Mouse (Mus musculus) forebrain, embryonic 14.5 days (tissue): ENCODE data around the gene Agtrap. TPM values are rescaled to one million over a fixed set of nuclear protein-coding genes. Genes with fewer than 3 reads are reported as not detected.

Experiments
- ATAC-seq: fragments of 200-750 bp; cut with Nextera tagmentation; 2 replicates; pipeline ENCODE4 v1.8.0; 2017; ENCODE audit warnings: mild to moderate bottlenecking, moderate library complexity
- DNase-seq: peaks from one replicate; pipeline ENCODE4 v3.0.0-alpha.2; 2015; ENCODE audit warnings: low spot score
- H3K27ac ChIP-seq: fragments of 300-500 bp; sonication (generic); 2 replicates; pipeline ENCODE4 v1.5.1; 2014; ENCODE audit warnings: low read depth, mild to moderate bottlenecking, control low read depth, low read length, moderate library complexity
- H3K27me3 ChIP-seq: fragments of 300-500 bp; sonication (generic); replicated peaks from 2 replicates; pipeline ENCODE4 v1.6.1; 2014; ENCODE audit warnings: low read length, control low read depth, mixed read lengths; ENCODE audit not compliant: control insufficient read depth, insufficient read depth
- H3K36me3 ChIP-seq: fragments of 300-500 bp; sonication (generic); 2 replicates; pipeline ENCODE4 v1.6.1; 2014; ENCODE audit warnings: low read length, control low read depth; ENCODE audit not compliant: control insufficient read depth, insufficient read depth
- H3K4me1 ChIP-seq: fragments of 300-500 bp; sonication (generic); 2 replicates; pipeline ENCODE4 v1.6.1; 2014; ENCODE audit warnings: antibody characterized with exemption, low read length, control low read depth; ENCODE audit not compliant: control insufficient read depth, insufficient read depth
- H3K4me2 ChIP-seq: fragments of 300-500 bp; sonication (generic); 2 replicates; pipeline ENCODE4 v1.6.1; 2014; ENCODE audit warnings: mild to moderate bottlenecking, control low read depth, low read length
- H3K4me3 ChIP-seq: fragments of 300-500 bp; sonication (generic); 2 replicates; pipeline ENCODE4 v1.5.1; 2014; ENCODE audit warnings: low read depth, low read length, control low read depth
- H3K9ac ChIP-seq: fragments of 300-500 bp; sonication (generic); 2 replicates; pipeline ENCODE4 v1.6.1; 2014; ENCODE audit warnings: mild to moderate bottlenecking, low read length, control low read depth, moderate library complexity
- H3K9me3 ChIP-seq: fragments of 300-500 bp; sonication (generic); replicated peaks from 2 replicates; pipeline ENCODE4 v1.6.1; 2016; ENCODE audit warnings: low read length, control low read depth, mixed read lengths; ENCODE audit not compliant: control insufficient read depth
- WGBS: fragments of 180-500 bp; shearing (Covaris S2); extraction: QIAGEN DNeasy Blood & Tissue Kit; methylation state at CpG from one replicate; pipeline ENCODE4 v1.1.7; 2014; 5-methylcytosine and 5-hydroxymethylcytosine counted together
- polyA plus RNA-seq: library from polyadenylated mRNA; unstranded; fragments of >200 nt; fragmentation: Nextera tagmentation; extraction: Ambion mirVana; gene quantifications from 2 replicates; pipeline ENCODE4 v1.2.1, GENCODE M21; 2014

The Agtrap gene
- polyA plus RNA-seq, 1 experiment from 2014 or later: 5.7 TPM

DNA sequence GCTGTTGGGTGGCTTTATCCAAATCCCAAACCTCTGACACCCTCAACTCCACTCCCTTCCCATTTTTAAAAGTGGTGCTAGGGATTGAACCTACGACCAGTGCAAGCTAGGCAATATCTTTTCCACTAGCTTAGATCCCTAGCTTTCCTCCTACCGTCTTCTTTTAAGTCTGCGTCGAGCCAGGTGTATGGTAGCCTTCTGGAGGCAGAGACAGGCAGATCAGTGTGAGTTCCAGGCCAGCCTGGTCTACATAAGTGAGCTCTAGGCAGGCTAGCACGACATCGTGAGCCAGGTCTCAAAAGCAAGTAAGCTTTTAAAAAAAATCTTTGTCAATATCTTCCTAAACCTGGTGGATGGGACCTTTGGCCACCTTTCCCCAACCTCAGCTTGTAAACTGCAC, 11.9 kb downstream of the Agtrap start:
- no peak overlapping the region for H3K4me3 ChIP-seq

DNA sequence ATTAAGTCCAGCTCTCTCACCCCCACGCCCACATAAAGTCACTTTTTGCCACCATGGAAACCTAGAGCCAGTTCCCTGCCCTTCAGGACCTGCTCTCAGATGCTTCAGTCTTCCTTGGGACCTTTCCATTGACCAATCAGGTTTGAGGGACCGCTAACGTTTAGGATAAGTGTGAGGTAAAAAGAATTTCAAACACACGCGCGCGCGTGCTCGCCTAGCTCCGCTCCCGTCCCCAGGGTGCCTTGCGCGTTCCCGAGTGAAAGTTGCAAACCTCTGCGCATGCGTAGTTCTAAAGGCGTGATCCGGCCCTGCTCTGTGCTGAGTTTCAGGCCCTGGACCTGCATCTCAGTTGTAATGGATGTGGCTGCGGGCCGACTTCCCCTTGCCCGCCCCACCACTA, 12.6 kb downstream of the Agtrap start:
- H3K36me3 ChIP-seq: no peaks in the 10 kb centered on the region
- no peaks in the 10 kb centered on the region for H3K27me3 ChIP-seq
- H3K4me1 ChIP-seq: no peaks in the 10 kb centered on the region
- peak overlapping the region; percentile 30; the same call in 1 of the 2 replicates for H3K9ac ChIP-seq
- DNase-seq (peak; percentile 80), ATAC-seq (peak; percentile 54; the same call in 1 of the 2 replicates)
- no peak overlapping the region for H3K27ac ChIP-seq
- WGBS: 38% methylated on average over 21 of the region's 21 CpGs
- H3K4me2 ChIP-seq: peak overlapping the region; percentile 44
- peak overlapping the region; percentile 16 for H3K4me3 ChIP-seq
- no peaks in the 10 kb centered on the region for H3K9me3 ChIP-seq

More for the DNA sequence above, 11.9 kb downstream of the Agtrap start:
- no peak overlapping the region for H3K27ac ChIP-seq
- H3K27me3 ChIP-seq: no peaks in the 10 kb centered on the region
- no peaks in the 10 kb centered on the region for H3K4me1 ChIP-seq
- no peak overlapping the region for H3K4me2 ChIP-seq
- H3K9me3 ChIP-seq: no peaks in the 10 kb centered on the region
- H3K36me3 ChIP-seq: no peaks in the 10 kb centered on the region
- 93% methylated on average over 6 of the region's 6 CpGs for WGBS
- DNase-seq (no peak), ATAC-seq (no peak)
- H3K9ac ChIP-seq: no peak overlapping the region

DNA sequence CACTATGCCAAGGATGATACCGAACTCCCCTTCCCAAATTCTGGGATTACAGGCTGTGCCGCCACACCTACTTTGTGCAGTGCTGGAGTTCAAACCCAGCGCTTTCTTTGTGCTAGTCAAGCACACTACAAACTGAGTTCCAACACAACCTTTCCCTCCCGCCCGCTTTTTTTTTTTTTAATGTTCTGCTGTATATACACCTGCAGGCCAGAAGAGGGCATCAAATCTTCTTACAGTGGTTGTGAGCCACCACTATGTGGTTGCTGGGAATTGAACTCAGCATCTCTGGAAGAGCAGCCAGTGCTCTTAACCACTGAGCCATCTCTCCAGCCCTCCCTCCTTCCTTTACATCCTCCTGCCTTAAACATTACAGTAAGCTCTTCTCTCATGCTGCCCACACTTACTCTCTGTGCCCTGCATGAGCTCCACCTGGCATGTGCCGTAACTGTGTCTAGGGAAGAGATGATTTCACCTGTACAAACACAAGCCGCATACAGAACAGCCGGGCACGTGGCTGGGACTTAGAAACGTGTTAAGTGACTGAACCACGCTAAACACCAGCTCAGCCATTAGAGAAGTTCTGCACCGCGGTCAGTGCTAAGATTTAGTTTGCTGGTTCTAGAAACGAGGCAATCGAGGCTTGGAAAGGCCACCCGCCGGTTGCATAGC, 13.2 kb downstream of the Agtrap start:
- no peaks in the 10 kb centered on the region for H3K9me3 ChIP-seq
- no peak overlapping the region for H3K27ac ChIP-seq
- H3K4me1 ChIP-seq: no peaks in the 10 kb centered on the region
- peak overlapping the region; percentile 16 for H3K4me3 ChIP-seq
- no peaks in the 10 kb centered on the region for H3K27me3 ChIP-seq
- WGBS: 47% methylated on average over 17 of the region's 17 CpGs
- H3K9ac ChIP-seq: peak overlapping the region; percentile 30; the same call in 1 of the 2 replicates
- no peaks in the 10 kb centered on the region for H3K36me3 ChIP-seq
- peak; percentile 63 for DNase-seq
- ATAC-seq: peak; percentile 47
- H3K4me2 ChIP-seq: peak overlapping the region; percentile 44

DNA sequence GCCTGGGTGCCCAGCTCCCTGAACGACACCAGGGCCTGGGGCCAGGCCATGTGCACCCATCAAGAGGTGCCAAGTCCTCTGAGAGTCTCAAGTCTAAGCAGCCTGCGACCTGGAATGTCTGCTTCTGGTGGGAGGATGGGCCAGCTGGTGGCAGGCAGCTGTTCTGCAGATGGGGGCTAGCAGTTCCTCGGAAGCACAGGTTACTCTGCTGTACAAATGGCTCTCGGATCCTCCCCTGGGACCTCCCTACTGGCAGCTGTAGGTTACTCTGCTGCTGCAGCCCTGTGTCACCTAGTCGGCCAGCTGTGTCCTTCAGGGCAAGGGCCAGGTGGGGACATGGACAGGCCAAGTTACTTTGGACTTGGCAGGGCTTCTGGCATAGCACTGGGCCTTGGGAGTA, 16.3 kb downstream of the Agtrap start:
- Histone ChIP-seq H3K4me3 (no peak overlapping the region), H3K9ac (no peak overlapping the region)
- no peak for ATAC-seq

DNA sequence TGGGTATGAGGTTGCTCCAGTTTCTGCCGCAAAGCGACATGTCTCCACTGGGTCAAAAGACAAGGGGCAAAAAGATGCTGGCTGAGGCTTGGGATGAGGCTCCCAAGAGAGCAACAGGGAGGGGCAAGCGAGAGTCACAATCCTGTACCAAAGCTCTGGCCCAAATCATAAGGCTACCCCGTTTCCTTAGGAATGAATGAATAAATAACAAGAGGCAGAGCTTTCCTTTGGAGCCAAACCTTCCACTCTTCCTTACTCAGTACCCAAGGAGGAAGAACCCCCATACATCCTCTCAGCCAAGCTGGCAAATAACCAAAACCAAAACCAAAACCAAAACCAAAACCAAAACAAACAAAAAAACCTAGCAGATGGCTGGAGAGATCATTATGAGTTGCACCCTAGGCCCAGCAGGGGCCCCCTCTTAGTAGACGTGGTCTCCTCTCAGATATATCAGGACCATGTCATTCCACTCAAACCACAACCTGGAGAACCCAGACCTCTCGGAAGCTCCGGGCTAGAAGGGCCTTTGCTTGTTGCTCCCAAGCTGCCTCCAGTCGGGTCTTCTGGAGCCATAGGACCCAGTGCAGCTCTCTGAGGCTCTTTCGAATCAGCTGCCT, 18.1 kb downstream of the Agtrap start:
- WGBS: 82% methylated on average over 9 of the region's 9 CpGs
- H3K36me3 ChIP-seq: no peaks in the 10 kb centered on the region
- no peak for ATAC-seq

More for the DNA sequence above, 16.3 kb downstream of the Agtrap start:
- H3K4me2 ChIP-seq: no peak overlapping the region
- DNase-seq: no peak
- H3K9me3 ChIP-seq: no peaks in the 10 kb centered on the region
- H3K36me3 ChIP-seq: no peaks in the 10 kb centered on the region
- 68% methylated on average over 5 of the region's 5 CpGs for WGBS
- H3K27ac ChIP-seq: no peak overlapping the region
- no peaks in the 10 kb centered on the region for H3K27me3 ChIP-seq
- no peaks in the 10 kb centered on the region for H3K4me1 ChIP-seq

DNA sequence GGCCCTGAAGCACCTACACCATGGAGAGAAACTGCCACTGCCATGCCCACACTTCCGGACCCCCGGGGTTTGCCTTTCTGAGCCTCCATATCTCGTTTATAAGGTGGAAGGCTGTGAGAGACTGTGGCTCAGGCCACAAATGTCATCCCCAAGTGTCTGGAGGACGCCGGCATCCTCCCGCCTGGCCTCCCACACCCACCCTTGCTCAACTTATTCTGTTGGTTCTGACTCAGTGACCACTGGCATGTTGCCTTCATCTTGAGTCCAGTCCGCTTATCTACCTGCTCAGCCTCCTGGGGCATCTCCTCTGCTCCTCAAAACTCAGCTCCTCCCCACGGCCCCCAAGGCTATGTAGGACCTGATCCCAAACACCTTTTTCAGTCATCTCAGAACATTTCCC, 20.5 kb downstream of the Agtrap start:
- Histone ChIP-seq H3K36me3 (no peaks in the 10 kb centered on the region), H3K27ac (no peak overlapping the region), H3K27me3 (no peaks in the 10 kb centered on the region), H3K4me1 (no peaks in the 10 kb centered on the region), H3K9ac (no peak overlapping the region), H3K4me3 (no peak overlapping the region), H3K9me3 (no peaks in the 10 kb centered on the region), H3K4me2 (no peak overlapping the region)
- WGBS: 91% methylated on average over 8 of the region's 8 CpGs
- DNase-seq: no peak
- ATAC-seq: no peak

More for the DNA sequence above, 18.1 kb downstream of the Agtrap start:
- H3K4me2 ChIP-seq: no peak overlapping the region
- no peak for DNase-seq
- H3K9me3 ChIP-seq: no peaks in the 10 kb centered on the region
- H3K9ac ChIP-seq: no peak overlapping the region
- no peak overlapping the region for H3K27ac ChIP-seq
- no peaks in the 10 kb centered on the region for H3K4me1 ChIP-seq
- no peak overlapping the region for H3K4me3 ChIP-seq
- H3K27me3 ChIP-seq: no peaks in the 10 kb centered on the region

DNA sequence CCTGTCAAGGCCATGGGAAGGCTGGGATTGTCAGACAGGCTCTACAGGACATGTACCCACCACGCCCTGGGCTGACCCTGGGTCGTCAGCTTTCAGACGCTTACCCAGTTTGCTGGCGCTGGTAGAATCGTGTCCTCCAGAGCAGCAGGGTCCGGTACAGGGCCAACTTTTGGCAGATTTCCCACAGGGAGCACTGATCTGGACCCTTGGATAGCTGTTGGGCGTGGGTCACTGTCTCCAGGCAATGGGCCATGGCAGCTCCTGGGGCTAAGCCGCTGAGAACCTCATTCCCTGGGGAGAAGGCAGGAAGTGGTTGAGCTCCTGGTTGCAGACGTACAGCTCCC, 21.5 kb downstream of the Agtrap start:
- ATAC-seq (no peak), DNase-seq (no peak)
- Histone ChIP-seq H3K4me1 (no peaks in the 10 kb centered on the region), H3K4me3 (no peak overlapping the region), H3K9ac (no peak overlapping the region), H3K27me3 (no peaks in the 10 kb centered on the region), H3K9me3 (no peaks in the 10 kb centered on the region), H3K36me3 (no peaks in the 10 kb centered on the region), H3K4me2 (no peak overlapping the region), H3K27ac (no peak overlapping the region)
- 58% methylated on average over 9 of the region's 9 CpGs for WGBS

DNA sequence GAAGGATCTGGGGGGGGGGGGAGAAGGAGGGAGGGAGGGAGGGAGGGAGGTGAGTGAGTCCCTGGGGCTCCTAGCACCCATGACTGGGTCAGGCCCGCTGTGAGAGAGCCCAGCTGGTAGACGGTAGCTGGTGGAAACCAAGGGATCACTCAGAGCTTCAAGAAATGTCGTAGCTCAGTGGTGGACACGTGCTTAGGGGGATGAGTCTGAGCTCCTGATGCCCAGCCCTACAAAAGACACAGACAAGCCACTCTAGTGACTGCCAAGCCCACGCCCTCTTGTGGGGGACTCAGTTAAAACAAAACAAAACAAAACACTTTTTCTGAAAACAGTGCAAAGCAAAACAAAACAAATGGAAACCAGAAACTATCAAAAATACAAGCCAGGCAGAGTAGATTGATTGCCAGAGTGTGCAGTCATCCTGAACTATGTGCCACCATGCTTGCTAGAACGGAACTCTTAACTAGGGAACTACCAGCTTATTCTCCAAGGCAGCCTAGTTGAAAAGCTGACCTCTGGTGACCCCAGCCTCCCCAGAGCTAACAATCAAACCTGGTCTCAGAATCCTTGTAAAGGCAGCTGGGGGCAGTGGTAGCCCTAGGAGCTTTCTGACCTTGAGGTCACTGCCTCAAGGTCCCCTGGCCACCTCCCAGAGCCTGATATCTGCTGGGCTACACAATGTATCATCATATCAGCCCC, 22.0 kb downstream of the Agtrap start:
- Histone ChIP-seq H3K4me3 (no peak overlapping the region), H3K9me3 (no peaks in the 10 kb centered on the region), H3K36me3 (no peaks in the 10 kb centered on the region), H3K27me3 (no peaks in the 10 kb centered on the region), H3K27ac (no peak overlapping the region), H3K9ac (no peak overlapping the region), H3K4me1 (no peaks in the 10 kb centered on the region), H3K4me2 (no peak overlapping the region)
- DNase-seq (no peak), ATAC-seq (0 out of 2 replicates have a peak, but pooled peaks have one; percentile 29)
- WGBS: 37% methylated on average over 6 of the region's 6 CpGs

DNA sequence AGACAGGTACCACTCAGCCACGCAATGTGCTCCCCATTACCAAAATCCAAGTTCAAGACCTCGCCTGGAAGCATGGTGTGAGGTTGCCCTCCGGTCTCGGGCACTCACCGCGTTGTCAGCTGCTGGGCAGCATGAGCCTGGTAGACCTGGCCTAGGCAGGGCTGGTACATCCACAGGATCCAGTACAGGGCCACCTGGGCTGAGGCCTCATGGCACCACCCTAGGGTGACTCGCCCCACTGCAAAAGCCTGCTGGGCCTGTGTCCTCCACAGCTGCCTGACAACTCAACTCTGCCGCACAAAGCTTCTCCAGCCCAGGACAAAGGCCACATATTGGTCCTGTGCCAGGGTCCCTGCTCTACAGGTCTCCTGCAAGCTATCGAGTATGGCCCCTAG, 26.7 kb downstream of the Agtrap start:
- no peaks in the 10 kb centered on the region for H3K9me3 ChIP-seq
- H3K4me3 ChIP-seq: no peak overlapping the region
- WGBS: 91% methylated on average over 9 of the region's 9 CpGs
- H3K4me1 ChIP-seq: no peaks in the 10 kb centered on the region
- H3K36me3 ChIP-seq: peaks cover 29% of the 10 kb centered on the region
- no peak overlapping the region for H3K4me2 ChIP-seq
- no peaks in the 10 kb centered on the region for H3K27me3 ChIP-seq
- DNase-seq: no peak
- H3K9ac ChIP-seq: no peak overlapping the region
- no peak overlapping the region for H3K27ac ChIP-seq
- no peak for ATAC-seq
